Mouse (Mus musculus) mammary gland, adult 2 months (tissue): Measurements from ENCODE around the gene H2al1m. TPM values are rescaled to one million over a fixed set of nuclear protein-coding genes. Genes with fewer than 3 reads are reported as not detected.

Source experiments
- polyA plus RNA-seq: library from polyadenylated mRNA; depleted of rRNA; stranded (reverse); fragments of >200 nt; gene quantifications from 2 replicates; pipeline ENCODE4 v1.2.3, GENCODE M21; 2012; ENCODE audit warnings: low replicate concordance; rRNA removed

The H2al1m gene
- polyA plus RNA-seq, result 0.47 TPM in 1 of 2 replicates, not detected in the other

GRCm38 (mm10) chrX:9283464-9283863, at the start of gene H2al1m:
Gene H2al1m, plus strand, starts transcription at chrX:9283764.

GRCm38 (mm10) chrX:9256766-9257165, 26.8 kb upstream of the H2al1m start, which contains the start of gene Gm14862:
Gene Gm14862, minus strand, starts transcription at chrX:9256899.

DNA sequence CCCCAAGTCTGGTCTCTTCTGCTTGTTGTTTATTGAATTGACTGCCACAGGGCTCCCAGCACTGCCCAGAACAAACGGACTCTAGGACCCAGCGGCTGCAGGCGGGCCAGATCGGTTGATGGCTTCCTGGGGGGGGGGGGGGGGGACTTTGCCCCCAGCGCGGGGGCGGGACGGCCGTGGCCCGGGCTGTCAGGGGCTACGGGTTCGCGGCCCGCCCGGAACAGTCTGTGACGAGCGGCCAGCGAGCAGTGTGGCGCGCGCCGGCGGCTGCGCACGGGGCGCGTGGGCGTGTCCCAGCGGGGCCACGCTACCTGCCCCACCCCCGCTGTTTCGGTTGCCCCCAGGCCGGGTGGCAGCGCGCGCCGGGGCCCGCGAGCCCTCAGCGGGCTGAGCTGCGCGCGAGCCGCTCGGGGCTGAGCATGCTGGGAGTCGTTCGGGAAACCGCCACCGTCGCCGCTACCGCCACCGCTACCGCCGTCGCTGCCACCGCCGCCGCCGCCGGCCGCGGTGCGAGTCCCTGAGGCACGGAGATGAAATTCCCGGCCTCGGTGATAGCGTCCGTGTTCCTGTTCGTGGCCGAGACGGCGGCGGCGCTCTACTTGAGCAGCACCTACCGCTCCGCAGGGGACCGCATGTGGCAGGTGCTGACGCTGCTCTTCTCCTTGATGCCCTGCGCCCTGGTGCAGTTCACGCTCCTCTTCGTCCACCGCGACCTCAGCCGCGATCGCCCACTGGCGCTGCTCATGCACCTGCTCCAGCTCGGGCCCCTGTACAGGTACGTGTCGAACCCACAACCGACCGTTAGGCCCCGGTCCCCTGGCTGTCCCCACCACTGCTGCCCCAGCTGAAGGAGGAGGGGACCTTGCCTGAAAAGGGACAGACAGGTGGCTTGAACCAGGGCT, 10.9 kb upstream of the H2al1m start, which contains the start of gene Xk:
Gene Xk, plus strand, starts transcription at position 297 of the 902 bp plus-strand sequence.

Other genes starting within 250 kb of the H2al1m start
- gene Fthl17f, start 220.7 kb upstream of the H2al1m start, polyA plus RNA-seq, result not detected in 2 replicates
- not detected in 2 replicates for gene 4930402K13Rik, start 179.2 kb upstream of the H2al1m start, polyA plus RNA-seq
- 0.09 and 0.42 TPM in 2 replicates for gene Lancl3, start 83.9 kb upstream of the H2al1m start, polyA plus RNA-seq
- gene Gm14862, start 26.9 kb upstream of the H2al1m start, polyA plus RNA-seq, result not detected in 2 replicates
- 1.5 and 1.7 TPM in 2 replicates for gene Xk, start 11.0 kb upstream of the H2al1m start, polyA plus RNA-seq
- gene H2al1k, start 66.9 kb downstream of the H2al1m start, polyA plus RNA-seq, result 0.52 TPM in 1 of 2 replicates, not detected in the other
- 3.5 and 8.0 TPM in 2 replicates for gene Cybb, start 204.0 kb downstream of the H2al1m start, polyA plus RNA-seq